Mouse (Mus musculus) megakaryocyte progenitor cell, adult 5-6 weeks (primary cell): ENCODE measurements around the gene Ate1. TPM values are rescaled to one million over a fixed set of nuclear protein-coding genes. Genes with fewer than 3 reads are reported as not detected.

ENCODE experiments used
- total RNA-seq, 2 experiments: library from RNA; stranded (forward) in 1 of 2; stranded (reverse) in 1 of 2; fragments of 157-497, 149-512 nt in 1 of 2; fragments of 200-1000 nt in 1 of 2; gene quantifications; 2 replicates each; pipeline versions ENCODE4 v1.2.3 to v1.2.4; 2015 to 2017

Gene Ate1
- total RNA-seq, 2 experiments from 2014 or later: 24.4 to 44.8 TPM

Other genes starting within 250 kb of the Ate1 start
- 225 and 235 TPM in 2 replicates for gene Nsmce4a, start 52.7 kb upstream of the Ate1 start, total RNA-seq (2015)
- 150 and 207 TPM in 2 replicates for gene Nsmce4a, start 52.7 kb upstream of the Ate1 start, total RNA-seq (2017)
- 7.4 and 10.5 TPM in 2 replicates for gene Tacc2, start 57.1 kb upstream of the Ate1 start, total RNA-seq (2015)
- gene Tacc2, start 57.1 kb upstream of the Ate1 start, total RNA-seq (2017): 2.2 and 6.9 TPM in 2 replicates